Mouse (Mus musculus) CD4-positive naive resting alpha-beta T cell, adult 57 days (primary cell): Measurements from ENCODE around the gene Edrf1. TPM values are rescaled to one million over a fixed set of nuclear protein-coding genes. Genes with fewer than 3 reads are reported as not detected.

ENCODE experiments used
- total RNA-seq: library from RNA; stranded (reverse); gene quantifications from one replicate; pipeline ENCODE4 v1.2.4, GENCODE M21; 2023

The Edrf1 gene
- total RNA-seq = 53.6 TPM

DNA sequence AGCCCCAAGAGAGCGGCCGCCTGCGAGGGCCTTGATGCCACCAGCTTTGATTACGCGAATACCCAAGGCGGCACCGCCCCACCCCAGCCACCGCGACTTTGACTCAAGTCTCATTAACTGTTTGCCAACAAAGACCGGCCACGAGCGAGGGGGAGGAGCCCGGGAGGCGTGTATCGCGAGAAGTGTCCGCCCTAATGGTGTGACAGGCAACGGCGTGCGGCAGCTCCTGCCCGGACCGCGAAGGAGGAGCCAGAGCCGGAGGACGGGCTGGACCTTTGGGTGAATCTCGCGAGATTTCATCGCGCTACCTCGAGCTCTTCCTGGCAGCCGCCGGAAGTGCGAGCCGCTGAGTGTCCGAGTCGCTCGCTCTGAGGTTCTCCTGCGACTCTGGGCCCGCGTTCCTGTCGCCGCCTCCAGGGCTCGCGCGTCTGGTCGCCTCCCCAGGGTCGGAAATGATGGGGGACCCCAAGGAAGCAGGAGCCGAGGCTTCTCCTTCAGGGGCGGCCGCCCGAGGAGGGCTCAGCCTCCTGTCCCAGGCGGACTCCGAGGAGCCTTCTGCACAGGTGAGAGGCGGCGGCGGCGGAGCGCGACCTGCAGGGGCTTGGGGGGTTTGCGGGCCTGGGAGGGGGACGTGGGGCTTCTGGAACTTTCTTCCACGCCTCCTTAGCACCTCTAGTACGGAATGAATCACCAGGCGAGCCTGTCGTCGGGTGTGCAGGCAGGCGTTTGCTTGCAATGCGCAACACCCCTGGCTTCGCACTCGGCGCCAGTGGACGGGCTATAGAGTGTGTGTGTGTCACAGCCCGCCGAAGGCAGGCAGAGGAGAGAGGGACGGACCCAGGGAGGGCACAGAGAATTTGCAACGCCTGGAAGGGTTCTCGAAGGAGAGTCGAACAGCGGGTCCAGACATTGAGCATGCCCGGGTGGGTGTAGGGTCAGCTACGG is at the start of gene Edrf1:
Edrf1 (plus strand) TSS at position 183 of the 945 bp plus-strand sequence.

DNA sequence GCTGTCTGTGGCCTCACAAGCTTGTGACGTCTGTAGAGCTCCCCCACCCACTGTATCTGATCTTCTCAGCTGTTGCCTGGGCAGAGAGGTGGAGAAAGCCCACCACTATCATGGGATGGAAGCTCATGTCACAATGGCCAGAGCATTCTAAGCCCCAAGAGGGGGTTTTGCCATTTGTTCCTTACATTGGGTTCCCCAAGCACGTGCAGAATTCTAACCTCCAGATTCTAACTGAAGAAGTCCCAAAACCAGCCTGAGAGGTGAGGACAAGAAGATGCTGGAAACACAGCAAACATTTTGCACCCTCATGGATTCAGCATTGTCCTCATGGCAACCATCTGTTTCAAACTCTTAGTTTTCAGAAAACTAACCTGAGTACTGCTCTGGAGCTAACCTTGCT is 35.3 kb upstream of the Edrf1 start, which contains the start of gene Tex36:
Tex36 (minus strand) TSS at position 101 of the 400 bp plus-strand sequence.

DNA sequence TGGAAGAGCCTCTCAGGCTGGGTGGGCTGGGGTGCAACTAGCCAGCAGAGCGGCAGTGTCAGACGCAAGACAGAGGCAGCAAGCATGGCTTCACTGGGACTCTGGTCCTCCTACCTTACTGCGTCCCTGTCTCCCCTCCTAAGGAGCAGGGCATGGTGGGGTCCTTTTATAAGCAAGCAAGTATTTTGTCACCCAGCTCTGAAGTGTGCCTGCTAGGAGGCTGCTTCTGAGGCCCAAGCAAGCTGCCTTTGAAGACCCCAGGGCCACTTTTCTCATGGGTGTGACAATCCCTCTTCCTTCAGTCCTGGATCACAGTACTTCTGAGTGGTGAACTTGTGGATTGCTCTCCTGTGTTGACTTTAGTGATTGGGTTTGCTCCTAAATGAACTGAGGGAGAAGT is 42.6 kb downstream of the Edrf1 start, which contains the start of gene Mmp21:
Mmp21 (minus strand) TSS at position 101 of the 400 bp plus-strand sequence.

Other genes with a start within 250 kb of the Edrf1 start
- gene Tex36, start 35.4 kb upstream of the Edrf1 start, total RNA-seq = not detected
- gene Mmp21, start 42.5 kb downstream of the Edrf1 start, total RNA-seq = 0.21 TPM
- 66.8 TPM for gene Bccip, start 71.8 kb downstream of the Edrf1 start, total RNA-seq
- gene Uros, start 72.5 kb downstream of the Edrf1 start, total RNA-seq = 13.4 TPM
- gene Fank1, start 139.3 kb downstream of the Edrf1 start, total RNA-seq = not detected
- 18.0 TPM for gene Dhx32, start 145.2 kb downstream of the Edrf1 start, total RNA-seq